Mouse (Mus musculus) retina, postnatal 1 day (tissue): ENCODE measurements at regions not wholly inside any gene's neighbourhood (a gene's known extent, or its start where the extent isn't known, plus 50 kb on each side); places are given as distances from the start of the nearest gene placed in this dataset.
"Not testable (repeated sequence)": the region's sequence is repeated elsewhere in the genome, so short reads cannot be mapped to it uniquely, and the experiment has no call there.

Source experiments
- DNase-seq: peaks from one replicate; pipeline ENCODE4 v3.0.0-alpha.2; 2012

GRCm38 (mm10) chr10:86636953-86637376 is 68.3 kb downstream of the Hsp90b1 start:
- peak; percentile 86 for DNase-seq

- not testable (repeated sequence) for DNase-seq
Observed at GRCm38 (mm10) chr10:86636515-86636914, 68.8 kb downstream of the Hsp90b1 start.

- DNase-seq, result not testable (repeated sequence)
Observed at GRCm38 (mm10) chr10:86626734-86627133, 78.6 kb downstream of the Hsp90b1 start.

DNA sequence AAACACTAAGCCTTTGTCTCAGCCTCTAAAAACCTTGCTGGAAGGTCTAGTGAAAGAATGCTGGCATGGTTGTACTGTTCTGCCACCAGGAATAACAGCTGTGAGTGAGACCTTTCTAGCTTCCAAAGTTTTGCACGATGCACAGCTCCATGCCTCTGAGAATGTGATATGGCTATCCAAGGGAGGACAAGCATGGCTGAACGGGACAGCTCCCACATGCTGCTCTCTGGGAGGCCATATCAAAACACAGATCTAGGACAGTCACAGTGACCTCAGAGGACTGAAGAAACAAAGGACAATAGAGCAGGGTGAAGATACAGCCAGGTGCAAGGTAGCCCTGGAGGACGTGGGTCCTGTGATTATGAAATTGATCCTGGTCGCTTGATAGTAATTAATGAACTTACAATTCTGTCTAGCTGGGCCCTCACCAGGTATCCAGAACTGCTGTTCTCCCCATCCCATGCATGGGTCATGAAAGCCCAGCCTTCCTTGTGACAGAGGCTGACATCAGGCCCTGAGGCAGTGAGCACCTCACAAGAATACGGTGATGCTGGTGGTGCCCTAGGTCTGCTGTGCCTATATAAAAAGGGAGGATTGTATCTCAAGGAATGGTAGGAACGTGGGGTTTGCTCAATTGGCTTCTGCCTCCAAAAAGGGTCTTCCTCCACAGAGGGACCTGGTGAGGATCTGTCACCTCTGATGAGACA is 87.2 kb downstream of the Hsp90b1 start:
- not testable (repeated sequence) for DNase-seq

DNA sequence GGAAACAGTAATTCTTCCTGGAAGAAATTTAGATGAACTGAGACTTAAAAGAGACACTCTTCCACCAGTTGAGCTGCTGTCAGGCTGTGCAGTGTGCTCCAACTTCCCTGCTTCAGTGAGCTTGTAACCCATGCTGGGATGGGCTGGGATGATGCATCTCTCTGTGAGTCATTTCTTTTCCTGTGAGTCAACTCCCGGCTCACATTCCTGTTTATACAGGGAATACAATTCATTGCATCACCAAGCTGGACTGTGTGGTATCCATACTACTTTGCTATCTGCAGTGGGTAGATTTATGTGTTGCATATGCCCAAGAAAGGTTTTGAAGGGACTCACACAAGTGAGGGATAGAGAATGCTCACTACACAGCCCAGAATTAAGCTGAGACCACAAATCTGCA is 93.0 kb downstream of the Hsp90b1 start:
- DNase-seq, result not testable (repeated sequence)

DNA sequence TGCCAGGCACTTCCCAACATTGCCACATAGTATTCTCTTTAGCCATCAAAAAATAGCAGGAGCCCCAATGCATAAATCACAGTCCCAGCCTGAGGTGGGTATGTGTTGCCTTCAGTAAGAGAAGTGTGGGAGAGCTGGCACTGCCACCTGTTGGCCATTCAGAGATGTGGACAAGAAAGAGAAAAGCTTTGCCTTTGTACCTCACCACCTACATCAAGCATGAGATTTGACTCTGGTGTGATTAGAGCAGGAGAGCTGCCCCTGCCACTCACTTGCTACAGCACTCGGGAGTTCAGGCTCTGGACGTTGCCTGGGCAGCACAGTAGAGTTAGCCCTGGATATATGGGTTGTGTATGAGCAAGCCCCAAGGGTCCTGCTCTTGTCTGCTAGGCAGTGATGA is 95.3 kb downstream of the Hsp90b1 start:
- peak; percentile 10 for DNase-seq

DNA sequence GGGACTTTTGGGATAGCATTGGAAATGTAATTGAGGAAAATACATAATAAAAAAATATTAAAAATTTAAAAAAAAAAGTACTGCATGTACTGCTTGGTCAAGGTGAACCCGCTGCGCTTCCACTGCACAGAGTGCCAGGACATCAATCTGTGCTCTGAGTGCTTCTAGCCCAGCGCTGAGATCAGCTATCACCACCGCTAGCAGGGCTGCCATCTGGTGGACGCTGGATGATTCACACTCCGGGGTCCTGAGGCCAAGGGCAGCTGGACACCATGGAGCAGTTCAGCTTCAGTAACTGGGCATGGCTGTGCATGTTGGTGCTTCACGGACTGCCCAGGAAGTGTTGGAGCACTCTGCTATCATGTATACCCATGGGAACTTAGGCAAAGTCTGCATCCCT is 102.1 kb upstream of the Syn3 start:
- DNase-seq, result peak; percentile 4

- DNase-seq, result not testable (repeated sequence)
Observed at GRCm38 (mm10) chr10:86599991-86600390, 101.3 kb upstream of the Syn3 start.

DNA sequence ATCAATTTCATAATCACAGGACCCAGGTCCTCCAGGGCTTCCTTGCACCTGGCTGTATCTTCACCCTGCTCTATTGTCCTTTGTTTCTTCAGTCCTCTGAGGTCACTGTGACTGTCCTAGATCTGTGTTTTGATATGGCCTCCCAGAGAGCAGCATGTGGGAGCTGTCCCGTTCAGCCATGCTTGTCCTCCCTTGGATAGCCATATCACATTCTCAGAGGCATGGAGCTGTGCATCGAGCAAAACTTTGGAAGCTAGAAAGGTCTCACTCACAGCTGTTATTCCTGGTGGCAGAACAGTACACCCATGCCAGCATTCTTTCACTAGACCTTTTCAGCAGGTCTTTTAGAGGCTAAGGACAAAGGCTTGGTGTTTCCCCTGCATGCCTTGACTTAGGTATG is 91.5 kb upstream of the Syn3 start:
- DNase-seq, result not testable (repeated sequence)

DNA sequence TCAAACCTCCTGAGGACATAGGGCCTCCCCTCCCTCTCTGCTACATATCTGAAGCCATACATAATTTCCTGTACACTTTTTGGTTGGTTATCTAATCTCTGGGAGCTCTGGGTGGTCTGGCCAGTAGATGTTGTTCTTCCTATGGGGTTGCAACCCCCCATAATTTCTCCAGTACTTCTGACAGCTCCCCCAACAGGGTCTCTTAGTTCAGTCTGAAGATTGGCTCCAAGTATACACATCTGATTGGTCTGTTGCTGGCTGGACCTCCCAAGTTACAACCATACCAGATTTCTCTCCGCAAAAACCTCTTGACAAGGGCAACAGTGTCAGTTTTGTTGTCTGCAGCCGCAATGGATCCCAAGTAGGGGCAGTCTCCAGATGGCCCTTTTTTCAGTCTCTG is 68.2 kb upstream of the Syn3 start:
- not testable (repeated sequence) for DNase-seq

- DNase-seq, result peak; percentile 2
Observed at GRCm38 (mm10) chr10:86555843-86556242, 57.1 kb upstream of the Syn3 start.
